Mouse (Mus musculus): ENCODE measurements at regions not wholly inside any gene's neighbourhood (a gene's known extent, or its start where the extent isn't known, plus 50 kb on each side); places are given as distances from the start of the nearest gene placed in this dataset.

- 91% methylated on average over 3 of the region's 3 CpGs for WGBS
- no peak for ATAC-seq (replicated peaks)
These were observed 78.6 kb upstream of the Lrpprc start for GRCm38 (mm10) chr17:84869074-84869722.

GRCm38 (mm10) chr17:84873554-84873953 is 83.0 kb upstream of the Lrpprc start:
- no peak overlapping the region for H3K4me2 ChIP-seq (replicated peaks)
- H3K4me3 ChIP-seq, result no peak overlapping the region
- WGBS, result 80% methylated on average over 7 of the region's 7 CpGs
- no peak overlapping the region for H3K9ac ChIP-seq (replicated peaks)
- no peaks in the 10 kb centered on the region for H3K36me3 ChIP-seq
- no peak for ATAC-seq (replicated peaks)
- no peaks in the 10 kb centered on the region for H3K27me3 ChIP-seq
- no peak overlapping the region for H3K27ac ChIP-seq (replicated peaks)
- H3K9me3 ChIP-seq, result no peaks in the 10 kb centered on the region
- 0 out of 2 replicates have a peak, but pooled peaks cover 3% of the 10 kb centered on the region for H3K4me1 ChIP-seq

More at GRCm38 (mm10) chr17:84869074-84869722, 78.6 kb upstream of the Lrpprc start:
- no peaks in the 10 kb centered on the region for H3K9me3 ChIP-seq
- H3K36me3 ChIP-seq, result no peaks in the 10 kb centered on the region
- no peak overlapping the region for H3K4me3 ChIP-seq
- no peak overlapping the region for H3K4me2 ChIP-seq (replicated peaks)
- no peaks in the 10 kb centered on the region for H3K27me3 ChIP-seq
- H3K27ac ChIP-seq (replicated peaks), result no peak overlapping the region
- no peaks in the 10 kb centered on the region for H3K4me1 ChIP-seq
- H3K9ac ChIP-seq (replicated peaks), result no peak overlapping the region

GRCm38 (mm10) chr17:84874494-84874893 is 82.0 kb upstream of the Ppm1b start:
- WGBS, result 82% methylated on average over 6 of the region's 6 CpGs
- H3K4me2 ChIP-seq (replicated peaks), result no peak overlapping the region
- no peak overlapping the region for H3K4me3 ChIP-seq
- H3K4me1 ChIP-seq, result 0 out of 2 replicates have a peak, but pooled peaks cover 3% of the 10 kb centered on the region
- H3K27ac ChIP-seq (replicated peaks), result no peak overlapping the region
- H3K9ac ChIP-seq (replicated peaks), result no peak overlapping the region
- H3K36me3 ChIP-seq, result no peaks in the 10 kb centered on the region
- no peak for ATAC-seq (replicated peaks)
- no peaks in the 10 kb centered on the region for H3K27me3 ChIP-seq
- H3K9me3 ChIP-seq, result no peaks in the 10 kb centered on the region

- Histone ChIP-seq H3K27ac (replicated peaks) (no peak overlapping the region), H3K36me3 (no peaks in the 10 kb centered on the region), H3K27me3 (no peaks in the 10 kb centered on the region), H3K9ac (replicated peaks) (no peak overlapping the region), H3K4me2 (replicated peaks) (no peak overlapping the region), H3K4me3 (no peak overlapping the region), H3K9me3 (no peaks in the 10 kb centered on the region), H3K4me1 (0 out of 2 replicates have a peak, but pooled peaks cover 3% of the 10 kb centered on the region)
- WGBS, result 63% methylated on average over 6 of the region's 6 CpGs
- ATAC-seq (replicated peaks), result no peak
These were observed 81.5 kb upstream of the Ppm1b start for GRCm38 (mm10) chr17:84875031-84875430.

- Histone ChIP-seq H3K27ac (replicated peaks) (no peak overlapping the region), H3K4me2 (replicated peaks) (no peak overlapping the region), H3K9ac (replicated peaks) (no peak overlapping the region), H3K4me3 (no peak overlapping the region), H3K4me1 (0 out of 2 replicates have a peak, but pooled peaks cover 3% of the 10 kb centered on the region), H3K27me3 (no peaks in the 10 kb centered on the region), H3K9me3 (no peaks in the 10 kb centered on the region), H3K36me3 (no peaks in the 10 kb centered on the region)
- WGBS, result 93% methylated on average over 4 of the region's 4 CpGs
- ATAC-seq (replicated peaks), result no peak
These were observed 80.5 kb upstream of the Ppm1b start for GRCm38 (mm10) chr17:84876037-84876436.

- H3K9ac ChIP-seq (replicated peaks), result no peak overlapping the region
- H3K9me3 ChIP-seq, result no peaks in the 10 kb centered on the region
- H3K4me2 ChIP-seq (replicated peaks), result no peak overlapping the region
- no peak overlapping the region for H3K27ac ChIP-seq (replicated peaks)
- peak; percentile 61 for ATAC-seq (replicated peaks)
- 0 out of 2 replicates have a peak, but pooled peaks cover 3% of the 10 kb centered on the region for H3K4me1 ChIP-seq
- WGBS, result 82% methylated on average over 14 of the region's 14 CpGs
- no peaks in the 10 kb centered on the region for H3K36me3 ChIP-seq
- H3K27me3 ChIP-seq, result no peaks in the 10 kb centered on the region
- H3K4me3 ChIP-seq, result no peak overlapping the region
These were observed 79.2 kb upstream of the Ppm1b start for GRCm38 (mm10) chr17:84877176-84877863.

GRCm38 (mm10) chr17:84877864-84878224 is 78.7 kb upstream of the Ppm1b start:
- ATAC-seq (replicated peaks), result 0 out of 2 replicates have a peak, but pooled peaks have one; percentile 58
- H3K4me3 ChIP-seq, result no peak overlapping the region; the same call in 1 of the 2 replicates
- WGBS, result 19% methylated on average over 10 of the region's 10 CpGs

GRCm38 (mm10) chr17:84878316-84878715 is 78.2 kb upstream of the Ppm1b start:
- no peak overlapping the region for H3K9ac ChIP-seq (replicated peaks)
- WGBS, result 90% methylated on average over 5 of the region's 5 CpGs
- no peak overlapping the region for H3K4me2 ChIP-seq (replicated peaks)

More at GRCm38 (mm10) chr17:84877864-84878224, 78.7 kb upstream of the Ppm1b start:
- Histone ChIP-seq H3K9me3 (no peaks in the 10 kb centered on the region), H3K9ac (replicated peaks) (no peak overlapping the region), H3K4me1 (0 out of 2 replicates have a peak, but pooled peaks cover 3% of the 10 kb centered on the region), H3K36me3 (no peaks in the 10 kb centered on the region), H3K27me3 (no peaks in the 10 kb centered on the region), H3K27ac (replicated peaks) (no peak overlapping the region), H3K4me2 (replicated peaks) (peak overlapping the region; percentile 19; the same call in 1 of the 2 replicates)

GRCm38 (mm10) chr17:84879146-84879545 is 77.4 kb upstream of the Ppm1b start:
- H3K27me3 ChIP-seq, result no peaks in the 10 kb centered on the region
- 0 out of 2 replicates have a peak, but pooled peaks cover 3% of the 10 kb centered on the region for H3K4me1 ChIP-seq
- no peaks in the 10 kb centered on the region for H3K36me3 ChIP-seq
- 66% methylated on average over 10 of the region's 10 CpGs for WGBS
- H3K4me3 ChIP-seq, result no peak overlapping the region
- H3K9me3 ChIP-seq, result no peaks in the 10 kb centered on the region
- H3K27ac ChIP-seq (replicated peaks), result no peak overlapping the region
- H3K9ac ChIP-seq (replicated peaks), result no peak overlapping the region
- no peak for ATAC-seq (replicated peaks)
- H3K4me2 ChIP-seq (replicated peaks), result no peak overlapping the region

More at GRCm38 (mm10) chr17:84878316-84878715, 78.2 kb upstream of the Ppm1b start:
- Histone ChIP-seq H3K4me3 (no peak overlapping the region), H3K27me3 (no peaks in the 10 kb centered on the region), H3K9me3 (no peaks in the 10 kb centered on the region), H3K4me1 (0 out of 2 replicates have a peak, but pooled peaks cover 3% of the 10 kb centered on the region), H3K27ac (replicated peaks) (no peak overlapping the region), H3K36me3 (no peaks in the 10 kb centered on the region)
- ATAC-seq (replicated peaks), result no peak

GRCm38 (mm10) chr17:84880946-84881345 is 75.6 kb upstream of the Ppm1b start:
- Histone ChIP-seq H3K9me3 (no peaks in the 10 kb centered on the region), H3K36me3 (no peaks in the 10 kb centered on the region), H3K27ac (replicated peaks) (no peak overlapping the region), H3K9ac (replicated peaks) (no peak overlapping the region), H3K27me3 (no peaks in the 10 kb centered on the region), H3K4me1 (0 out of 2 replicates have a peak, but pooled peaks cover 3% of the 10 kb centered on the region), H3K4me2 (replicated peaks) (no peak overlapping the region), H3K4me3 (no peak overlapping the region)
- ATAC-seq (replicated peaks), result no peak
- WGBS, result 94% methylated on average over 2 of the region's 2 CpGs

- ATAC-seq (replicated peaks), result no peak
- Histone ChIP-seq H3K36me3 (no peaks in the 10 kb centered on the region), H3K27me3 (no peaks in the 10 kb centered on the region), H3K27ac (replicated peaks) (no peak overlapping the region), H3K4me3 (no peak overlapping the region), H3K4me1 (peaks cover 13% of the 10 kb centered on the region), H3K9ac (replicated peaks) (no peak overlapping the region), H3K9me3 (no peaks in the 10 kb centered on the region), H3K4me2 (replicated peaks) (no peak overlapping the region)
- 92% methylated on average over 5 of the region's 5 CpGs for WGBS
These were observed 68.0 kb upstream of the Ppm1b start for GRCm38 (mm10) chr17:84888525-84888924.

- Histone ChIP-seq H3K9ac (replicated peaks) (0 out of 2 replicates have a peak overlapping the region, but pooled peaks have one; percentile 4), H3K4me3 (no peak overlapping the region), H3K4me1 (peaks cover 13% of the 10 kb centered on the region), H3K9me3 (no peaks in the 10 kb centered on the region), H3K36me3 (no peaks in the 10 kb centered on the region), H3K27ac (replicated peaks) (peak overlapping the region; percentile 55), H3K27me3 (no peaks in the 10 kb centered on the region), H3K4me2 (replicated peaks) (peak overlapping the region; percentile 27; the same call in 1 of the 2 replicates)
- ATAC-seq (replicated peaks), result 0 out of 2 replicates have a peak, but pooled peaks have one; percentile 43
- WGBS, result 34% methylated on average over 12 of the region's 12 CpGs
These were observed 65.5 kb upstream of the Ppm1b start for GRCm38 (mm10) chr17:84890871-84891599.
